In the genomic region with DNA sequence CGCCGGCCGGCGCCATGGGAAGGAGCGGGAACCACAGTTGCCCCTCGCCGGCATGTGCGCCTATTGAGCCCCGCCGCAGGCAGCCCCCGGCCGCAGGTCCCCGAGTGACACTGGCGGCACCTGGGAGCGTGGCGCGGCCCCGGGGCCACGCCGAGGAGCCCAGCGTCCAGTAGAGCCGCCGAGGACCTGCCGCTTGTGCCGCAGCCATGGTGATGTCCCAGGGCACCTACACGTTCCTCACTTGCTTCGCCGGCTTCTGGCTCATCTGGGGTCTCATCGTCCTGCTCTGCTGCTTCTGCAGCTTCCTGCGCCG, we compare ENCODE assay signal across 9 mouse cellular contexts. TPM values are rescaled to one million over a fixed set of nuclear protein-coding genes. Genes with fewer than 3 reads are reported as not detected.
DNase-seq lines count a peak whose midpoint lies in the region; ATAC-seq lines count a peak whose summit lies in the region.
"Had no signal": no experiment of that assay in that cellular context is flagged by ENCODE, and none has a peak within 500 bp of the region (broad histone marks: within the 10 kb centered on the region; RNA-seq: fewer than 3 reads in every experiment).

No protein-coding gene starts in this region.

- peak overlapping the region; percentile 100 for H3K4me2 ChIP-seq in lung, embryonic 15.5 days
- H3K4me2 ChIP-seq in embryonic facial prominence, embryonic 14.5 days (ENCODE audit: low read depth, low read length): peak overlapping the region; percentile 100
- H3K4me2 ChIP-seq in intestine, embryonic 15.5 days (replicated peaks): peak overlapping the region; percentile 99
- H3K4me2 ChIP-seq in neural tube, embryonic 14.5 days (ENCODE audit: low read depth, low read length): peak overlapping the region; percentile 99

- H3K36me3 ChIP-seq in lung, embryonic 15.5 days: peaks cover 18% of the 10 kb centered on the region
- H3K36me3 ChIP-seq in embryonic facial prominence, embryonic 14.5 days (ENCODE audit: control insufficient read depth, insufficient read depth, low read length): peaks cover 32% of the 10 kb centered on the region
- peaks cover 21% of the 10 kb centered on the region for H3K36me3 ChIP-seq in intestine, embryonic 15.5 days
- H3K36me3 ChIP-seq in neural tube, embryonic 14.5 days (ENCODE audit: control insufficient read depth, insufficient read depth, low read length): peaks cover 36% of the 10 kb centered on the region

- DNase-seq in lung, postnatal 4 days: no peak
- DNase-seq in embryonic facial prominence, embryonic 14.5 days (ENCODE audit: low spot score): no peak
- DNase-seq in adrenal gland, adult 2 months: no peak
- no peak for DNase-seq in adrenal gland, postnatal 36 days

- H3K27ac ChIP-seq in lung, embryonic 15.5 days: peak overlapping the region; percentile 16
- H3K27ac ChIP-seq in embryonic facial prominence, embryonic 14.5 days (replicated peaks; ENCODE audit: low read depth, low read length): peak overlapping the region; percentile 84
- H3K27ac ChIP-seq in intestine, embryonic 15.5 days: peak overlapping the region; percentile 72
- H3K27ac ChIP-seq in neural tube, embryonic 14.5 days (ENCODE audit: low read depth, low read length): peak overlapping the region; percentile 92
- H3K27ac ChIP-seq: macrophage had no signal

- ATAC-seq in lung, embryonic 15.5 days (ENCODE audit: borderline replicate concordance, extremely low read depth, low FRiP score, low TSS enrichment): peak; percentile 3; the same call in 1 of the 2 replicates
- ATAC-seq in embryonic facial prominence, embryonic 14.5 days (ENCODE audit: low read depth): no peak; the same call in 1 of the 2 replicates
- peak; percentile 54; the same call in 1 of the 2 replicates for ATAC-seq in intestine, embryonic 15.5 days
- ATAC-seq in neural tube, embryonic 14.5 days (ENCODE audit: low read depth): peak; percentile 25; the same call in 1 of the 2 replicates
- no peak for ATAC-seq in megakaryocyte progenitor cell, adult 5-6 weeks (replicated peaks; ENCODE audit: poor library complexity)

- no peaks in the 10 kb centered on the region for H3K9me3 ChIP-seq in lung, embryonic 15.5 days
- H3K9me3 ChIP-seq in embryonic facial prominence, embryonic 14.5 days (ENCODE audit: control insufficient read depth, low read length): no peaks in the 10 kb centered on the region
- H3K9me3 ChIP-seq in intestine, embryonic 15.5 days: no peaks in the 10 kb centered on the region
- H3K9me3 ChIP-seq in neural tube, embryonic 14.5 days (ENCODE audit: control insufficient read depth, low read length): no peaks in the 10 kb centered on the region

- WGBS in lung, embryonic 15.5 days: 0% methylated on average over 22 of the region's 31 CpGs
- WGBS in embryonic facial prominence, embryonic 14.5 days: 1% methylated on average over 17 of the region's 31 CpGs
- 0% methylated on average over 31 of the region's 31 CpGs for WGBS in intestine, embryonic 15.5 days
- WGBS in neural tube, embryonic 14.5 days: 0% methylated on average over 19 of the region's 31 CpGs

- peak overlapping the region; percentile 62 for H3K4me3 ChIP-seq in lung, embryonic 15.5 days
- H3K4me3 ChIP-seq in embryonic facial prominence, embryonic 14.5 days (ENCODE audit: low read depth, low read length): peak overlapping the region; percentile 64
- H3K4me3 ChIP-seq in intestine, embryonic 15.5 days (replicated peaks): peak overlapping the region; percentile 57
- H3K4me3 ChIP-seq in neural tube, embryonic 14.5 days (ENCODE audit: low read depth, low read length): peak overlapping the region; percentile 50

- peaks cover 26% of the 10 kb centered on the region for H3K4me1 ChIP-seq in lung, embryonic 15.5 days
- H3K4me1 ChIP-seq in embryonic facial prominence, embryonic 14.5 days (ENCODE audit: control insufficient read depth, insufficient read depth, low read length): peaks cover 13% of the 10 kb centered on the region
- H3K4me1 ChIP-seq in intestine, embryonic 15.5 days (replicated peaks): peaks cover 25% of the 10 kb centered on the region
- H3K4me1 ChIP-seq in neural tube, embryonic 14.5 days (ENCODE audit: control insufficient read depth, insufficient read depth, low read length): peaks cover 64% of the 10 kb centered on the region

- peaks cover 9% of the 10 kb centered on the region; the same call in 1 of the 2 replicates for H3K27me3 ChIP-seq in lung, embryonic 15.5 days
- no peaks in the 10 kb centered on the region for H3K27me3 ChIP-seq in embryonic facial prominence, embryonic 14.5 days (replicated peaks; ENCODE audit: control insufficient read depth, insufficient read depth, low read length)
- H3K27me3 ChIP-seq in intestine, embryonic 15.5 days (replicated peaks): no peaks in the 10 kb centered on the region
- H3K27me3 ChIP-seq in neural tube, embryonic 14.5 days (ENCODE audit: control insufficient read depth, insufficient read depth, low read length): no peaks in the 10 kb centered on the region; the same call in 1 of the 2 replicates

- peak overlapping the region; percentile 59 for H3K9ac ChIP-seq in lung, embryonic 15.5 days
- peak overlapping the region; percentile 79 for H3K9ac ChIP-seq in embryonic facial prominence, embryonic 14.5 days (ENCODE audit: low read depth, low read length)
- peak overlapping the region; percentile 54 for H3K9ac ChIP-seq in intestine, embryonic 15.5 days
- H3K9ac ChIP-seq in neural tube, embryonic 14.5 days (replicated peaks; ENCODE audit: low read depth, low read length): peak overlapping the region; percentile 89

RNA-seq across cellular contexts. Expression of gene Prr7, which starts 7.7 kb away (rescaled TPM):
- polyA plus RNA-seq in lung, embryonic 15.5 days (2015; fragmentation: Nextera tagmentation; extraction: Ambion mirVana): 0.29 and 0.39 TPM in 2 replicates
- 1.9 and 2.7 TPM in 2 replicates for polyA plus RNA-seq in embryonic facial prominence, embryonic 14.5 days (2014; fragmentation: Nextera tagmentation; extraction: Ambion mirVana)
- 0.24 and 0.28 TPM in 2 replicates for polyA plus RNA-seq in intestine, embryonic 15.5 days (2015; fragmentation: Nextera tagmentation; extraction: Ambion mirVana)
- polyA plus RNA-seq in neural tube, embryonic 14.5 days (2014; fragmentation: Nextera tagmentation; extraction: Ambion mirVana): 5.8 and 6.7 TPM in 2 replicates
- 1 to 10 TPM; 1.5 to 4.1 TPM for total RNA-seq in adrenal gland, adult 2 months (2021)
- polyA plus RNA-seq in adrenal gland, adult 2 months (2012; rRNA removed): 59.0 and 66.3 TPM in 2 replicates
- total RNA-seq in adrenal gland, postnatal 36 days (2021): 1 to 10 TPM; 1.9 to 3.3 TPM
- total RNA-seq in megakaryocyte progenitor cell, adult 5-6 weeks (2015): 0.72 and 1.7 TPM in 2 replicates
- total RNA-seq in megakaryocyte progenitor cell, adult 5-6 weeks (2017): 1.5 TPM in 2 replicates
- polyA plus RNA-seq: macrophage had no signal

RNA-seq across cellular contexts. Expression of gene Dbn1, which starts 16.1 kb away (rescaled TPM):
- 124 and 132 TPM in 2 replicates for polyA plus RNA-seq in lung, embryonic 15.5 days (2015; fragmentation: Nextera tagmentation; extraction: Ambion mirVana)
- 141 and 167 TPM in 2 replicates for polyA plus RNA-seq in embryonic facial prominence, embryonic 14.5 days (2014; fragmentation: Nextera tagmentation; extraction: Ambion mirVana)
- polyA plus RNA-seq in intestine, embryonic 15.5 days (2015; fragmentation: Nextera tagmentation; extraction: Ambion mirVana): 103 and 109 TPM in 2 replicates
- polyA plus RNA-seq in neural tube, embryonic 14.5 days (2014; fragmentation: Nextera tagmentation; extraction: Ambion mirVana): 376 and 450 TPM in 2 replicates
- total RNA-seq in adrenal gland, adult 2 months (2021): 10 to 100 TPM; 12.6 to 25.9 TPM
- 41.5 and 44.1 TPM in 2 replicates for polyA plus RNA-seq in adrenal gland, adult 2 months (2012; rRNA removed)
- total RNA-seq in adrenal gland, postnatal 36 days (2021): 10 to 100 TPM; 16.0 to 18.0 TPM
- 0.72 and 0.76 TPM in 2 replicates for total RNA-seq in megakaryocyte progenitor cell, adult 5-6 weeks (2015)
- 2.3 and 2.7 TPM in 2 replicates for total RNA-seq in megakaryocyte progenitor cell, adult 5-6 weeks (2017)
- polyA plus RNA-seq: macrophage had no signal

RNA-seq across cellular contexts. Expression of gene Grk6, which starts 26.9 kb away (rescaled TPM):
- polyA plus RNA-seq in lung, embryonic 15.5 days (2015; fragmentation: Nextera tagmentation; extraction: Ambion mirVana): 45.1 and 45.7 TPM in 2 replicates
- 44.0 and 46.6 TPM in 2 replicates for polyA plus RNA-seq in embryonic facial prominence, embryonic 14.5 days (2014; fragmentation: Nextera tagmentation; extraction: Ambion mirVana)
- polyA plus RNA-seq in intestine, embryonic 15.5 days (2015; fragmentation: Nextera tagmentation; extraction: Ambion mirVana): 38.3 and 38.7 TPM in 2 replicates
- 39.0 and 42.1 TPM in 2 replicates for polyA plus RNA-seq in neural tube, embryonic 14.5 days (2014; fragmentation: Nextera tagmentation; extraction: Ambion mirVana)
- total RNA-seq in adrenal gland, adult 2 months (2021): 10 to 100 TPM; 28.4 to 36.5 TPM
- polyA plus RNA-seq in adrenal gland, adult 2 months (2012; rRNA removed): 48.5 and 70.5 TPM in 2 replicates
- total RNA-seq in adrenal gland, postnatal 36 days (2021): 10 to 100 TPM; 34.5 to 49.4 TPM
- 51.7 and 52.6 TPM in 2 replicates for total RNA-seq in megakaryocyte progenitor cell, adult 5-6 weeks (2015)
- total RNA-seq in megakaryocyte progenitor cell, adult 5-6 weeks (2017): 81.7 and 88.6 TPM in 2 replicates

RNA-seq across cellular contexts. Expression of gene Pdlim7, which starts 41.7 kb away (rescaled TPM):
- 169 and 176 TPM in 2 replicates for polyA plus RNA-seq in lung, embryonic 15.5 days (2015; fragmentation: Nextera tagmentation; extraction: Ambion mirVana)
- polyA plus RNA-seq in embryonic facial prominence, embryonic 14.5 days (2014; fragmentation: Nextera tagmentation; extraction: Ambion mirVana): 194 and 204 TPM in 2 replicates
- polyA plus RNA-seq in intestine, embryonic 15.5 days (2015; fragmentation: Nextera tagmentation; extraction: Ambion mirVana): 187 and 195 TPM in 2 replicates
- 142 and 163 TPM in 2 replicates for polyA plus RNA-seq in neural tube, embryonic 14.5 days (2014; fragmentation: Nextera tagmentation; extraction: Ambion mirVana)
- 10 to 100 TPM; 15.2 to 19.5 TPM for total RNA-seq in adrenal gland, adult 2 months (2021)
- polyA plus RNA-seq in adrenal gland, adult 2 months (2012; rRNA removed): 45.2 and 52.4 TPM in 2 replicates
- 10 to 100 TPM; 15.2 to 23.9 TPM for total RNA-seq in adrenal gland, postnatal 36 days (2021)
- total RNA-seq in megakaryocyte progenitor cell, adult 5-6 weeks (2015): 12.7 and 13.0 TPM in 2 replicates
- total RNA-seq in megakaryocyte progenitor cell, adult 5-6 weeks (2017): 5.3 and 5.9 TPM in 2 replicates

RNA-seq across cellular contexts. Expression of gene F12, which starts 45.2 kb away (rescaled TPM):
- polyA plus RNA-seq in lung, embryonic 15.5 days (2015; fragmentation: Nextera tagmentation; extraction: Ambion mirVana): 0.10 and 0.65 TPM in 2 replicates
- not detected in 2 replicates for polyA plus RNA-seq in embryonic facial prominence, embryonic 14.5 days (2014; fragmentation: Nextera tagmentation; extraction: Ambion mirVana)
- 1.8 TPM in 2 replicates for polyA plus RNA-seq in intestine, embryonic 15.5 days (2015; fragmentation: Nextera tagmentation; extraction: Ambion mirVana)
- 0.18 TPM in 1 of 2 replicates, not detected in the other for polyA plus RNA-seq in neural tube, embryonic 14.5 days (2014; fragmentation: Nextera tagmentation; extraction: Ambion mirVana)
- total RNA-seq in adrenal gland, adult 2 months (2021): 1 to 10 TPM in 1 of 2 experiments, not detected in 1; 1.5 TPM
- 0.10 and 0.34 TPM in 2 replicates for polyA plus RNA-seq in adrenal gland, adult 2 months (2012; rRNA removed)
- total RNA-seq in adrenal gland, postnatal 36 days (2021): under 1 TPM in 1 of 2 experiments, not detected in 1; 0.30 TPM
- total RNA-seq in megakaryocyte progenitor cell, adult 5-6 weeks (2015): not detected in 2 replicates
- total RNA-seq in megakaryocyte progenitor cell, adult 5-6 weeks (2017): not detected in 2 replicates
- polyA plus RNA-seq: macrophage had no signal

Comparison
In these comparisons a context has a peak if more than half of its experiments do, and no peak if none do; other contexts are left out.
1. ATAC-seq: peak in lung, embryonic 15.5 days (single experiment), intestine, embryonic 15.5 days (single experiment) and neural tube, embryonic 14.5 days (single experiment); none in embryonic facial prominence, embryonic 14.5 days (single experiment) and megakaryocyte progenitor cell, adult 5-6 weeks (single experiment).
2. H3K27ac ChIP-seq: peak in every context shown above with its lines; median percentile 92 in neural tube, embryonic 14.5 days; 84 in embryonic facial prominence, embryonic 14.5 days; 72 in intestine, embryonic 15.5 days; 16 in lung, embryonic 15.5 days.
3. Peak in every context shown above with its lines, with median percentiles within 50 percentile points of each other: H3K4me2 ChIP-seq, H3K4me3 ChIP-seq and H3K9ac ChIP-seq.